Mouse (Mus musculus): ENCODE data around the gene Zcchc2. TPM values are rescaled to one million over a fixed set of nuclear protein-coding genes. Genes with fewer than 3 reads are reported as not detected.

Gene Zcchc2
- polyA plus RNA-seq, 1 experiment from 2014 or later, result 2.1 TPM

- Histone ChIP-seq H3K4me1 (replicated peaks) (no peaks in the 10 kb centered on the region), H3K9ac (replicated peaks) (no peak overlapping the region), H3K4me2 (replicated peaks) (no peak overlapping the region), H3K27me3 (no peaks in the 10 kb centered on the region), H3K36me3 (no peaks in the 10 kb centered on the region), H3K27ac (no peak overlapping the region), H3K9me3 (no peaks in the 10 kb centered on the region), H3K4me3 (replicated peaks) (no peak overlapping the region)
- no peak for ATAC-seq
- 86% methylated on average over 5 of the region's 5 CpGs for WGBS
Measured at GRCm38 (mm10) chr1:105965189-105965588, 25.0 kb upstream of the Zcchc2 start.

GRCm38 (mm10) chr1:105971490-105972170 is 18.6 kb upstream of the Zcchc2 start:
- Histone ChIP-seq H3K4me3 (replicated peaks) (no peak overlapping the region), H3K27ac (no peak overlapping the region), H3K4me2 (replicated peaks) (no peak overlapping the region), H3K36me3 (no peaks in the 10 kb centered on the region), H3K27me3 (no peaks in the 10 kb centered on the region), H3K4me1 (replicated peaks) (no peaks in the 10 kb centered on the region), H3K9ac (replicated peaks) (no peak overlapping the region), H3K9me3 (no peaks in the 10 kb centered on the region)
- no peak for ATAC-seq
- 75% methylated on average over 10 of the region's 10 CpGs for WGBS

GRCm38 (mm10) chr1:105974023-105974422 is 16.2 kb upstream of the Zcchc2 start:
- no peak overlapping the region for H3K9ac ChIP-seq (replicated peaks)
- H3K4me2 ChIP-seq (replicated peaks), result no peak overlapping the region
- H3K36me3 ChIP-seq, result no peaks in the 10 kb centered on the region
- 97% methylated on average over 2 of the region's 2 CpGs for WGBS
- H3K27ac ChIP-seq, result no peak overlapping the region
- no peak for ATAC-seq
- no peak overlapping the region for H3K4me3 ChIP-seq (replicated peaks)
- no peaks in the 10 kb centered on the region for H3K4me1 ChIP-seq (replicated peaks)
- no peaks in the 10 kb centered on the region for H3K9me3 ChIP-seq
- H3K27me3 ChIP-seq, result no peaks in the 10 kb centered on the region

GRCm38 (mm10) chr1:105977446-105978094 is 12.6 kb upstream of the Zcchc2 start:
- WGBS, result 97% methylated on average over 7 of the region's 7 CpGs
- Histone ChIP-seq H3K9ac (replicated peaks) (no peak overlapping the region), H3K27ac (no peak overlapping the region), H3K36me3 (no peaks in the 10 kb centered on the region), H3K4me1 (replicated peaks) (no peaks in the 10 kb centered on the region), H3K4me3 (replicated peaks) (no peak overlapping the region), H3K27me3 (no peaks in the 10 kb centered on the region), H3K9me3 (no peaks in the 10 kb centered on the region), H3K4me2 (replicated peaks) (no peak overlapping the region)
- ATAC-seq, result no peak

- no peak for ATAC-seq
- 76% methylated on average over 6 of the region's 6 CpGs for WGBS
- Histone ChIP-seq H3K4me3 (replicated peaks) (no peak overlapping the region), H3K4me1 (replicated peaks) (no peaks in the 10 kb centered on the region), H3K9me3 (no peaks in the 10 kb centered on the region), H3K36me3 (no peaks in the 10 kb centered on the region), H3K27ac (no peak overlapping the region), H3K4me2 (replicated peaks) (no peak overlapping the region), H3K27me3 (no peaks in the 10 kb centered on the region), H3K9ac (replicated peaks) (no peak overlapping the region)
Measured at GRCm38 (mm10) chr1:105980849-105981610, 9.2 kb upstream of the Zcchc2 start.

- no peak overlapping the region for H3K4me2 ChIP-seq (replicated peaks)
- no peaks in the 10 kb centered on the region for H3K9me3 ChIP-seq
- H3K9ac ChIP-seq (replicated peaks), result no peak overlapping the region
- H3K36me3 ChIP-seq, result no peaks in the 10 kb centered on the region
- H3K27me3 ChIP-seq, result no peaks in the 10 kb centered on the region
- no peaks in the 10 kb centered on the region for H3K4me1 ChIP-seq (replicated peaks)
- 85% methylated on average over 6 of the region's 6 CpGs for WGBS
- H3K27ac ChIP-seq, result no peak overlapping the region
- ATAC-seq, result no peak
- H3K4me3 ChIP-seq (replicated peaks), result no peak overlapping the region
Measured at GRCm38 (mm10) chr1:105982496-105983364, 7.5 kb upstream of the Zcchc2 start.

- H3K27me3 ChIP-seq, result no peaks in the 10 kb centered on the region
- H3K4me3 ChIP-seq (replicated peaks), result no peak overlapping the region
- no peaks in the 10 kb centered on the region for H3K36me3 ChIP-seq
- H3K4me2 ChIP-seq (replicated peaks), result no peak overlapping the region
- H3K9ac ChIP-seq (replicated peaks), result no peak overlapping the region
- no peak overlapping the region for H3K27ac ChIP-seq
- WGBS, result 95% methylated on average over 3 of the region's 3 CpGs
- H3K9me3 ChIP-seq, result no peaks in the 10 kb centered on the region
- no peaks in the 10 kb centered on the region for H3K4me1 ChIP-seq (replicated peaks)
- no peak for ATAC-seq
Measured at GRCm38 (mm10) chr1:105984172-105984571, 6.0 kb upstream of the Zcchc2 start.

GRCm38 (mm10) chr1:105988171-105988570 is 2.0 kb upstream of the Zcchc2 start:
- Histone ChIP-seq H3K27me3 (no peaks in the 10 kb centered on the region), H3K9me3 (no peaks in the 10 kb centered on the region), H3K9ac (replicated peaks) (no peak overlapping the region), H3K27ac (no peak overlapping the region), H3K4me1 (replicated peaks) (peaks cover 21% of the 10 kb centered on the region), H3K4me3 (replicated peaks) (no peak overlapping the region), H3K36me3 (no peaks in the 10 kb centered on the region), H3K4me2 (replicated peaks) (no peak overlapping the region)
- 77% methylated on average over 3 of the region's 3 CpGs for WGBS
- ATAC-seq, result no peak

- no peaks in the 10 kb centered on the region for H3K36me3 ChIP-seq
- ATAC-seq, result no peak
- H3K4me1 ChIP-seq (replicated peaks), result peaks cover 24% of the 10 kb centered on the region
- no peaks in the 10 kb centered on the region for H3K9me3 ChIP-seq
- H3K27me3 ChIP-seq, result no peaks in the 10 kb centered on the region
- H3K27ac ChIP-seq, result no peak overlapping the region
- H3K9ac ChIP-seq (replicated peaks), result no peak overlapping the region
- H3K4me3 ChIP-seq (replicated peaks), result peak overlapping the region; percentile 90
- peak overlapping the region; percentile 98 for H3K4me2 ChIP-seq (replicated peaks)
- 75% methylated on average over 14 of the region's 14 CpGs for WGBS
Measured at GRCm38 (mm10) chr1:105988903-105989639, 1.1 kb upstream of the Zcchc2 start.

GRCm38 (mm10) chr1:105989640-105989984 is 594 bp upstream of the Zcchc2 start:
- Histone ChIP-seq H3K9me3 (no peaks in the 10 kb centered on the region), H3K4me3 (replicated peaks) (peak overlapping the region; percentile 90), H3K36me3 (no peaks in the 10 kb centered on the region), H3K27me3 (no peaks in the 10 kb centered on the region), H3K4me2 (replicated peaks) (peak overlapping the region; percentile 98), H3K27ac (no peak overlapping the region), H3K4me1 (replicated peaks) (peaks cover 29% of the 10 kb centered on the region), H3K9ac (replicated peaks) (peak overlapping the region; percentile 60)
- WGBS, result 2% methylated on average over 13 of the region's 13 CpGs
- peak; percentile 34 for ATAC-seq

All from midbrain, embryonic 13.5 days (tissue).